Mouse (Mus musculus): ENCODE measurements around the gene Dsn1.
A peak's percentile ranks its signal among the peaks of the same experiment; 100 is the strongest.

Gene Dsn1

GRCm38 (mm10) chr2:156968501-156968900 lies 38.5 kb downstream of the Dsn1 start:
- no peak for DNase-seq (ENCODE audit: low read depth, low spot score)

- DNase-seq (ENCODE audit: low read depth, low spot score): peak; percentile 51
Measured at GRCm38 (mm10) chr2:156967388-156967787, 39.6 kb downstream of the Dsn1 start.

GRCm38 (mm10) chr2:156963891-156964290 lies 43.1 kb downstream of the Dsn1 start:
- no peak for DNase-seq (ENCODE audit: low read depth, low spot score)

GRCm38 (mm10) chr2:156958496-156959252 lies 48.3 kb downstream of the Dsn1 start:
- DNase-seq (ENCODE audit: low read depth, low spot score): no peak

- DNase-seq (ENCODE audit: low read depth, low spot score): no peak
Measured at GRCm38 (mm10) chr2:156957035-156957434, 49.9 kb downstream of the Dsn1 start.

GRCm38 (mm10) chr2:156956306-156956705 lies 50.6 kb downstream of the Dsn1 start:
- DNase-seq (ENCODE audit: low read depth, low spot score): no peak

- no peak for DNase-seq (ENCODE audit: low read depth, low spot score)
Measured at GRCm38 (mm10) chr2:156954463-156954862, 52.5 kb downstream of the Dsn1 start.

GRCm38 (mm10) chr2:156951301-156952094 lies 55.5 kb downstream of the Dsn1 start:
- no peak for DNase-seq (ENCODE audit: low read depth, low spot score)

GRCm38 (mm10) chr2:156950816-156951215 lies 56.1 kb downstream of the Dsn1 start:
- no peak for DNase-seq (ENCODE audit: low read depth, low spot score)
